Mouse (Mus musculus) left cerebral cortex, postnatal 14 days (tissue): ENCODE data around the gene Enc1. TPM values are rescaled to one million over a fixed set of nuclear protein-coding genes. Genes with fewer than 3 reads are reported as not detected.

Experiments used
- DNase-seq, 2 experiments: peaks; one replicate each; pipeline ENCODE4 v3.0.0; 2021 to 2022; ENCODE audit warnings: low spot score in 2 of 2, mixed read lengths in 1 of 2
- intact Hi-C: fragments of 180-260 bp; cut with DNase I; formaldehyde crosslinking; loops from one replicate; pipeline ENCODE4 v1.15.1; 2025
- total RNA-seq, 2 experiments: library from RNA; stranded (reverse); gene quantifications; 2 replicates each; pipeline ENCODE4 v1.2.3; 2021

Enc1 gene
- total RNA-seq, 2 experiments from 2014 or later = 482 to 522 TPM

GRCm38 (mm10) chr13:97223856-97224255, 17.0 kb upstream of the Enc1 start:
- intact Hi-C loops = no loop called here
- DNase-seq = no peak

- DNase-seq = no peak
- intact Hi-C loops = no loop called here
Measured at GRCm38 (mm10) chr13:97224341-97224982, 16.4 kb upstream of the Enc1 start.

- intact Hi-C loops = no loop called here
Measured at GRCm38 (mm10) chr13:97225130-97225529, 15.8 kb upstream of the Enc1 start.

GRCm38 (mm10) chr13:97227795-97228194, 13.1 kb upstream of the Enc1 start:
- DNase-seq = no peak
- intact Hi-C loops = no loop called here

More at GRCm38 (mm10) chr13:97225130-97225529, 15.8 kb upstream of the Enc1 start:
- no peak for DNase-seq

GRCm38 (mm10) chr13:97230101-97230500, 10.8 kb upstream of the Enc1 start:
- intact Hi-C loops = loop anchor here (10.0 kb wide), 2 partner anchors 795 to 1015 kb away; no protein-coding TSS in a partner anchor
- no peak for DNase-seq

GRCm38 (mm10) chr13:97233092-97233491, 7.8 kb upstream of the Enc1 start:
- no peak for DNase-seq
- intact Hi-C loops = loop anchor here (10.0 kb wide), 2 partner anchors 792 to 1012 kb away; no protein-coding TSS in a partner anchor

- intact Hi-C loops = loop anchor here (1.0 to 10.0 kb wide), 3 partner anchors 703 to 1010 kb away; no protein-coding TSS in a partner anchor
- peak; percentile 86 to 92 for DNase-seq
Measured at GRCm38 (mm10) chr13:97234785-97235417, 6.0 kb upstream of the Enc1 start.

GRCm38 (mm10) chr13:97235911-97236310, 5.0 kb upstream of the Enc1 start:
- intact Hi-C loops = loop anchor here (1.0 to 10.0 kb wide), 3 partner anchors 702 to 1009 kb away; no protein-coding TSS in a partner anchor
- no peak for DNase-seq

GRCm38 (mm10) chr13:97237700-97238099, 3.2 kb upstream of the Enc1 start:
- intact Hi-C loops = loop anchor here (10.0 kb wide), 2 partner anchors 787 to 1007 kb away; no protein-coding TSS in a partner anchor
- no peak for DNase-seq

- DNase-seq = no peak
- intact Hi-C loops = loop anchor here (10.0 kb wide), 2 partner anchors 786 to 1006 kb away; no protein-coding TSS in a partner anchor
Measured at GRCm38 (mm10) chr13:97238181-97238981, 2.5 kb upstream of the Enc1 start.

- DNase-seq = peak; percentile 72 to 80
- intact Hi-C loops = loop anchor here (5.0 to 10.0 kb wide), 5 partner anchors 198 to 1005 kb away; no protein-coding TSS in a partner anchor
Measured at GRCm38 (mm10) chr13:97239343-97240180, 1.3 kb upstream of the Enc1 start.

GRCm38 (mm10) chr13:97240279-97240964, 483 bp upstream of the Enc1 start:
- DNase-seq = peak; percentile 77 to 86
- intact Hi-C loops = loop anchor here (5.0 to 10.0 kb wide), 3 partner anchors 197 to 392 kb away; no protein-coding TSS in a partner anchor

- intact Hi-C loops = loop anchor here (5.0 to 10.0 kb wide), 3 partner anchors 195 to 390 kb away; no protein-coding TSS in a partner anchor
- no peak for DNase-seq
Measured at GRCm38 (mm10) chr13:97241787-97242280, 929 bp downstream of the Enc1 start.

GRCm38 (mm10) chr13:97242716-97243115, 1.8 kb downstream of the Enc1 start:
- DNase-seq = peak in 1 of 2 experiments; percentile 45

GRCm38 (mm10) chr13:97243962-97244711, 3.2 kb downstream of the Enc1 start:
- no peak for DNase-seq
- intact Hi-C loops = loop anchor here (5.0 to 10.0 kb wide), 3 partner anchors 193 to 388 kb away; no protein-coding TSS in a partner anchor

More at GRCm38 (mm10) chr13:97242716-97243115, 1.8 kb downstream of the Enc1 start:
- intact Hi-C loops = loop anchor here (5.0 to 10.0 kb wide), 3 partner anchors 195 to 390 kb away; no protein-coding TSS in a partner anchor

- DNase-seq = no peak
- intact Hi-C loops = loop anchor here (5.0 to 10.0 kb wide), 3 partner anchors 193 to 388 kb away; no protein-coding TSS in a partner anchor
Measured at GRCm38 (mm10) chr13:97244712-97245105, 3.8 kb downstream of the Enc1 start.

- no peak for DNase-seq
- intact Hi-C loops = loop anchor here (10.0 kb wide), 1 partner anchor 300 kb away; no protein-coding TSS in a partner anchor
Measured at GRCm38 (mm10) chr13:97245157-97245556, 4.3 kb downstream of the Enc1 start.
